In genomic region chr2:91324346-91324745, GRCm38 (mm10) we compare ENCODE assay signal across 12 mouse cellular contexts. TPM values are rescaled to one million over a fixed set of nuclear protein-coding genes. Genes with fewer than 3 reads are reported as not detected.
DNase-seq lines count a peak whose midpoint lies in the region; ATAC-seq and TF ChIP-seq lines count a peak whose summit lies in the region.
"Had no signal": no experiment of that assay in that cellular context is flagged by ENCODE, and none has a peak within 500 bp of the region (broad histone marks: within the 10 kb centered on the region; RNA-seq: fewer than 3 reads in every experiment).

No protein-coding gene starts in this region.

- H3K36me3 ChIP-seq in lung, postnatal 0 days (ENCODE audit: insufficient read depth, low read length): no peaks in the 10 kb centered on the region
- H3K36me3 ChIP-seq in stomach, postnatal 0 days (ENCODE audit: control insufficient read depth, insufficient read depth, low read length): no peaks in the 10 kb centered on the region
- no peaks in the 10 kb centered on the region for H3K36me3 ChIP-seq in heart, embryonic 11.5 days (ENCODE audit: control insufficient read depth, insufficient read depth, low read length)
- H3K36me3 ChIP-seq: G1E had no signal

- intact Hi-C loops in gastrocnemius, postnatal 14 days (cut with DNase I; ENCODE audit: low total_unique reads): no loop called here
- intact Hi-C loops in gastrocnemius, postnatal 36 days (cut with DNase I): no loop called here

- peak; percentile 28 for DNase-seq in gastrocnemius, postnatal 14 days
- no peak for DNase-seq in gastrocnemius, postnatal 36 days
- peak; percentile 83 for DNase-seq in lung, postnatal 0 days (ENCODE audit: low spot score)
- DNase-seq in lung, postnatal 14 days: no peak
- DNase-seq in lung, postnatal 10 days: peak; percentile 46
- no peak for DNase-seq in stomach, postnatal 0 days (ENCODE audit: low spot score)
- no peak for DNase-seq in right cerebral cortex, postnatal 25 days
- DNase-seq: B cell, adult 2 months; liver had no signal

- H3K9me3 ChIP-seq in lung, postnatal 0 days (ENCODE audit: low read length): no peaks in the 10 kb centered on the region
- H3K9me3 ChIP-seq in stomach, postnatal 0 days (ENCODE audit: control insufficient read depth, low read length): no peaks in the 10 kb centered on the region
- no peaks in the 10 kb centered on the region for H3K9me3 ChIP-seq in heart, embryonic 11.5 days (replicated peaks; ENCODE audit: control insufficient read depth, low read length)
- H3K9me3 ChIP-seq: G1E had no signal

- H3K4me1 ChIP-seq in lung, postnatal 0 days (ENCODE audit: insufficient read depth, low read depth, low read length): peaks cover 8% of the 10 kb centered on the region; the same call in 1 of the 2 replicates
- H3K4me1 ChIP-seq in stomach, postnatal 0 days (replicated peaks; ENCODE audit: control insufficient read depth, insufficient read depth): peaks cover 6% of the 10 kb centered on the region; the same call in 1 of the 2 replicates
- H3K4me1 ChIP-seq in heart, embryonic 11.5 days (ENCODE audit: control insufficient read depth, insufficient read depth, low read length): no peaks in the 10 kb centered on the region

- no peaks in the 10 kb centered on the region for H3K27me3 ChIP-seq in lung, postnatal 0 days (replicated peaks; ENCODE audit: insufficient read depth, low read length)
- no peaks in the 10 kb centered on the region for H3K27me3 ChIP-seq in stomach, postnatal 0 days (ENCODE audit: control insufficient read depth, insufficient read depth, low read length)
- H3K27me3 ChIP-seq in heart, embryonic 11.5 days (ENCODE audit: control insufficient read depth, insufficient read depth, low read length): no peaks in the 10 kb centered on the region

- TF ChIP-seq CTCF in lung, postnatal 0 days (IDR thresholded peaks at IDR 0.05): no peak
- no peak for TF ChIP-seq CTCF in stomach, postnatal 0 days (IDR thresholded peaks at IDR 0.05; ENCODE audit: low read depth)

- no peak for TF ChIP-seq EP300 in lung, postnatal 0 days (IDR thresholded peaks at IDR 0.05)
- no peak for TF ChIP-seq EP300 in stomach, postnatal 0 days (optimal IDR thresholded peaks at IDR 0.05)

- H3K9ac ChIP-seq in lung, postnatal 0 days (replicated peaks; ENCODE audit: low read depth): no peak overlapping the region
- no peak overlapping the region for H3K9ac ChIP-seq in stomach, postnatal 0 days (ENCODE audit: low read length)
- no peak overlapping the region for H3K9ac ChIP-seq in heart, embryonic 11.5 days (ENCODE audit: low read depth, low read length)

- ATAC-seq in lung, postnatal 0 days: peak; percentile 50
- ATAC-seq in stomach, postnatal 0 days (ENCODE audit: low FRiP score, low TSS enrichment): no peak
- no peak for ATAC-seq in heart, embryonic 11.5 days (replicated peaks; ENCODE audit: insufficient number of reproducible peaks, low FRiP score, low TSS enrichment)
- ATAC-seq: activated CD4-positive, CD25-positive, alpha-beta regulatory T cell, adult 4 months had no signal

- no peak overlapping the region for H3K4me3 ChIP-seq in lung, postnatal 0 days (ENCODE audit: low read depth, low read length)
- no peak overlapping the region for H3K4me3 ChIP-seq in stomach, postnatal 0 days (ENCODE audit: low read depth, low read length)
- H3K4me3 ChIP-seq in heart, embryonic 11.5 days (ENCODE audit: low read depth, low read length): no peak overlapping the region

- 62% methylated on average over 1 of the region's 1 CpGs for WGBS in lung, postnatal 0 days
- 74% methylated on average over 1 of the region's 1 CpGs for WGBS in stomach, postnatal 0 days
- WGBS in heart, embryonic 11.5 days (ENCODE audit: insufficient replicate concordance): 81% methylated on average over 1 of the region's 1 CpGs

- H3K27ac ChIP-seq in lung, postnatal 0 days (ENCODE audit: low read length): peak overlapping the region; percentile 62
- peak overlapping the region; percentile 35; the same call in 1 of the 2 replicates for H3K27ac ChIP-seq in stomach, postnatal 0 days (replicated peaks)
- H3K27ac ChIP-seq in heart, embryonic 11.5 days (ENCODE audit: low read depth, low read length): no peak overlapping the region

- H3K4me2 ChIP-seq in lung, postnatal 0 days (replicated peaks; ENCODE audit: low read depth, low read length): no peak overlapping the region
- no peak overlapping the region for H3K4me2 ChIP-seq in stomach, postnatal 0 days (replicated peaks; ENCODE audit: low read depth)
- H3K4me2 ChIP-seq in heart, embryonic 11.5 days: no peak overlapping the region

RNA-seq across cellular contexts. Expression of gene Arfgap2, which starts 59.6 kb away (rescaled TPM):
- 100 to 1,000 TPM in 1 of 2 experiments, 10 to 100 TPM in 1; 74.4 to 104 TPM for total RNA-seq in gastrocnemius, postnatal 14 days (2021)
- 100 to 1,000 TPM; 131 to 132 TPM for total RNA-seq in gastrocnemius, postnatal 36 days (2021)
- polyA plus RNA-seq in lung, postnatal 0 days (2015; fragmentation: Nextera tagmentation; extraction: Ambion mirVana): 57.4 and 64.0 TPM in 2 replicates
- 46.7 and 48.1 TPM in 2 replicates for polyA plus RNA-seq in stomach, postnatal 0 days (2015; fragmentation: Nextera tagmentation; extraction: Ambion mirVana)
- polyA plus RNA-seq in heart, embryonic 11.5 days (2014; fragmentation: Nextera tagmentation; extraction: Ambion mirVana): 56.7 and 64.1 TPM in 2 replicates

Comparison
In these comparisons a context has a peak if more than half of its experiments do, and no peak if none do; other contexts are left out.
1. DNase-seq: peak in gastrocnemius, postnatal 14 days (single experiment), lung, postnatal 0 days (single experiment) and lung, postnatal 10 days (single experiment); none in gastrocnemius, postnatal 36 days (0 of 2), lung, postnatal 14 days (single experiment), stomach, postnatal 0 days (single experiment) and right cerebral cortex, postnatal 25 days (single experiment).